Mouse (Mus musculus): Measurements from ENCODE around the gene Apoa4. TPM values are rescaled to one million over a fixed set of nuclear protein-coding genes. Genes with fewer than 3 reads are reported as not detected.

Apoa4 gene
- polyA plus RNA-seq, 1 experiment from 2014 or later: not detected

DNA sequence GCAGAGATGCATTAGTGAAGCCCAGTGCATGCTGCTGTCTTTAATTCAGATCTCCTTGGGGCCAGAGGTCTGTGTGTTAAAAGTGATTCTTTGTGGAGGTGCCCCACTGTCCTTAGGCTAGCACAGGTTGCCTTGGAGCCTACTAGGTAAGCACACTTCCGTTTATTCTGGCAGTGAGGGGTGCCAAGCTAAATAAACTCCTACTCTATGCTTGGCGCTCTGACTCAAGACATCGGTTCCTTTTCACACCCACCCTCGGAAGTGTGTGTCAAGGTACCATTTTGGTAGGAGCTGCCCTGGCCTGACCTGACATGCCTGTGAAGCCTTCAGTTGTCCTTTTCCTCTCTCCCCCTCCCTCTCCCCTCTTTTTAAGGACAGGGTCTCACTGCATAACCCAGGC lies 26.2 kb upstream of the Apoa4 start:
- no peaks in the 10 kb centered on the region for H3K27me3 ChIP-seq (ENCODE audit: insufficient read depth, poor library complexity, severe bottlenecking)
- no peak overlapping the region for H3K27ac ChIP-seq
- 93% methylated on average over 4 of the region's 4 CpGs for WGBS
- no peaks in the 10 kb centered on the region; the same call in 1 of the 2 replicates for H3K4me1 ChIP-seq (replicated peaks)
- no peak for DNase-seq (ENCODE audit: low spot score)
- H3K36me3 ChIP-seq: peaks cover 67% of the 10 kb centered on the region
- no peaks in the 10 kb centered on the region for H3K9me3 ChIP-seq
- H3K4me3 ChIP-seq: no peak overlapping the region

DNA sequence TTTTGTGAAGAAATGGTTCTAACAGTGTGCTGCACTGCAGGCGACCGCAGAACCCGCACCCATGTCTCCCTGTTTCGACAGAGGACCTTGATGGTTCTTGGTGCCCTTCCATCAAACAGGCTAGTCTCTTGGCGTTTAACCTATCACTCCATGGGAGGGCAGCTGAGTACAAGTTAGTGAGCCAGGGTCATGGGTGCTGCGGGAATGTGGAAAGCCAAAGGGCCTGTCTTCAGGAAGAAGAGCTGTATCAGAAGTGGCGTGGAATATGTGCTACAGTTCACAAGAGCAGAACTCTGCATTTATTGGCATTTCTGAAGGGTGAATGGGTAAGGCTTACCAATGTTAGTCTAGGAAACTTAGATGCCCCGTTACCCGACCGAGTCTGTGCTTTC lies 25.6 kb upstream of the Apoa4 start:
- H3K9me3 ChIP-seq: no peaks in the 10 kb centered on the region
- WGBS: 93% methylated on average over 10 of the region's 10 CpGs
- no peak overlapping the region for H3K27ac ChIP-seq
- no peak overlapping the region for H3K4me3 ChIP-seq
- H3K27me3 ChIP-seq (ENCODE audit: insufficient read depth, poor library complexity, severe bottlenecking): no peaks in the 10 kb centered on the region
- no peak for DNase-seq (ENCODE audit: low spot score)
- peaks cover 68% of the 10 kb centered on the region for H3K36me3 ChIP-seq
- H3K4me1 ChIP-seq (replicated peaks): no peaks in the 10 kb centered on the region; the same call in 1 of the 2 replicates

GRCm38 (mm10) chr9:46215338-46216322 lies 24.9 kb upstream of the Apoa4 start:
- Histone ChIP-seq H3K4me1 (replicated peaks) (no peaks in the 10 kb centered on the region; the same call in 1 of the 2 replicates), H3K27me3 (ENCODE audit: insufficient read depth, poor library complexity, severe bottlenecking) (no peaks in the 10 kb centered on the region), H3K36me3 (peaks cover 68% of the 10 kb centered on the region), H3K9me3 (no peaks in the 10 kb centered on the region), H3K27ac (0 out of 2 replicates have a peak overlapping the region, but pooled peaks have one; percentile 12), H3K4me3 (no peak overlapping the region)
- no peak for DNase-seq (ENCODE audit: low spot score)
- 85% methylated on average over 11 of the region's 11 CpGs for WGBS

GRCm38 (mm10) chr9:46216744-46217470 lies 23.6 kb upstream of the Apoa4 start:
- H3K4me3 ChIP-seq: no peak overlapping the region
- peaks cover 68% of the 10 kb centered on the region for H3K36me3 ChIP-seq
- no peaks in the 10 kb centered on the region for H3K27me3 ChIP-seq (ENCODE audit: insufficient read depth, poor library complexity, severe bottlenecking)
- WGBS: 94% methylated on average over 13 of the region's 13 CpGs
- DNase-seq (ENCODE audit: low spot score): no peak
- H3K27ac ChIP-seq: no peak overlapping the region
- no peaks in the 10 kb centered on the region for H3K9me3 ChIP-seq
- H3K4me1 ChIP-seq (replicated peaks): no peaks in the 10 kb centered on the region; the same call in 1 of the 2 replicates

GRCm38 (mm10) chr9:46218176-46218575 lies 22.3 kb upstream of the Apoa4 start:
- WGBS: 87% methylated on average over 9 of the region's 9 CpGs
- no peak overlapping the region for H3K4me3 ChIP-seq
- DNase-seq (ENCODE audit: low spot score): no peak
- peaks cover 67% of the 10 kb centered on the region for H3K36me3 ChIP-seq
- no peaks in the 10 kb centered on the region; the same call in 1 of the 2 replicates for H3K4me1 ChIP-seq (replicated peaks)
- H3K9me3 ChIP-seq: no peaks in the 10 kb centered on the region
- no peak overlapping the region for H3K27ac ChIP-seq
- H3K27me3 ChIP-seq (ENCODE audit: insufficient read depth, poor library complexity, severe bottlenecking): no peaks in the 10 kb centered on the region

DNA sequence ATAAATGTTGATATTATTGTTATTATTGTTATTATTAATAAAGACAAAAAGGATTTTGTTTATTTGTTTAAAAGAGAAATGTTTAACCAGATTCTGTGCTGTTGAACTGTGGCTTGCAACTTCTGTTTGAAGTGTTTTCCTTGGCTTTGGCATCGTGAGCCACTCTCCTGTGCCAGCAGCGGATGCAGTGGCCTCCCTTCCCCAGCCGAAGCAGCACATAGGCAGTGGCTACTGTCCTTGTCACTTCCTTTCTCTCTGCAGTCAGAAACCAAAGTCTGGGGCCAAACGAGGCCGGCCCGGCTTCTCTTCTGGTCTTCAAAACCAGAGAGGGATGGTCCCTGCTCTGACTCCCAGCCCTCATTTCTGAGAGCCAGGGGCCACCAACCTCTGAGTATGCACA lies 17.4 kb upstream of the Apoa4 start:
- Histone ChIP-seq H3K36me3 (peaks cover 46% of the 10 kb centered on the region), H3K4me3 (no peak overlapping the region), H3K27ac (no peak overlapping the region), H3K9me3 (no peaks in the 10 kb centered on the region), H3K27me3 (ENCODE audit: insufficient read depth, poor library complexity, severe bottlenecking) (no peaks in the 10 kb centered on the region), H3K4me1 (replicated peaks) (no peaks in the 10 kb centered on the region)
- no peak for DNase-seq (ENCODE audit: low spot score)
- 86% methylated on average over 6 of the region's 6 CpGs for WGBS

DNA sequence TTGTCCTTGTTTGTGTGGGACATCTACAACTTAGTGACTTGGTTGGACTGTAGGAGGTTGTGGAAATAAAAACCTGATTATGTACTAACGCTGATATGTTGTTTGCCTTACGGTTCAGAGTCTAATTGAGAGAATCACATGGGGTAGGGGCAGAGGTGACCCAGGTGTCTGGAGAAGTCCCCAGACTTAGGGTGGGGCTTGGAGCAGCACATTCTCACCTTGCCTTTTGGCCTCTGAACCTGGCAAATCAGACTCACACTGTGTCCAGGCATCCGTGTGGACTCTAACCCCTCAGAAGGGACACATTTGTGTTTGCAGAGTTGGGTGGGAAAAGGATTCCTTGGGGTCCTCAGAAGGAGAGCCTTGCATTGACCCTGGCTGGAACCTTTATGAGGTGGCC lies 16.4 kb upstream of the Apoa4 start:
- Histone ChIP-seq H3K27ac (no peak overlapping the region), H3K9me3 (no peaks in the 10 kb centered on the region), H3K4me1 (replicated peaks) (no peaks in the 10 kb centered on the region), H3K36me3 (peaks cover 45% of the 10 kb centered on the region), H3K4me3 (no peak overlapping the region), H3K27me3 (ENCODE audit: insufficient read depth, poor library complexity, severe bottlenecking) (peaks cover 9% of the 10 kb centered on the region; the same call in 1 of the 2 replicates)
- DNase-seq (ENCODE audit: low spot score): no peak
- 88% methylated on average over 3 of the region's 3 CpGs for WGBS

DNA sequence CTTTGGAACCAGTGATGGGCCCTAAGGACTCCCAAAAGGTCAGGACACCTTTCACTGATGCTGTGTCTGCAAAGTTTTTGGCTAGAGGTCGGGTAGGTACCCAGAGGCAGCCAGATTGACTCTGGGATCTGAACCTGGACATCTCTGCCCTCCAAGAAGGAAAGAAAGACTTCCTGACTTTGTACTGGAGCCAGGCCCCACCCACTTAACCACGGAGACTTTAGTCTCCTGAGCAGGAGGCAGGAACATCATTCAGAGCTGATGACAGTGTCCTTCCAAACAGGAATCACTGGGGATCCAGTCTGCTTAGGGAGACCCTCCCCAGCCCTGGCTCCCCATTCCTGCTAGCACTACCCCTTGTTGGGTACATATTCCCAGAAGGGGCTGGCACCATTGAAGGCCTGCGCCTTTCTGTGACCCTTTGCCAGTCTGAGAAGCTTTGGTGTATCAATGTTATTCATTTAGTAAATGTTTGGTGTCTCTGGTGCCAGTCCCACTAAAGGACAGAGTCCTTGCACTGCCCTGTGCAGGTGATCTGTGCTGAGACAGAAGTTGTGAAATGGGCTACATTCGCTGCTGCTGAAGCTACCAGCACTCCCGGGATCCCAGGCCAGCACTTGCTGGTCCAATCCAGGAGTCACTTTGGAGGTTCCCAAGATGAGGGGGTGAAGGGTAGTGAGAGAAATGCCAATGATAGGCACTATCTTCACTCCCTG lies 15.4 kb upstream of the Apoa4 start:
- no peak for DNase-seq (ENCODE audit: low spot score)
- H3K9me3 ChIP-seq: no peaks in the 10 kb centered on the region
- peaks cover 35% of the 10 kb centered on the region for H3K36me3 ChIP-seq
- peaks cover 12% of the 10 kb centered on the region; the same call in 1 of the 2 replicates for H3K27me3 ChIP-seq (ENCODE audit: insufficient read depth, poor library complexity, severe bottlenecking)
- 70% methylated on average over 5 of the region's 5 CpGs for WGBS
- H3K4me3 ChIP-seq: no peak overlapping the region
- no peak overlapping the region for H3K27ac ChIP-seq
- peaks cover 7% of the 10 kb centered on the region for H3K4me1 ChIP-seq (replicated peaks)

DNA sequence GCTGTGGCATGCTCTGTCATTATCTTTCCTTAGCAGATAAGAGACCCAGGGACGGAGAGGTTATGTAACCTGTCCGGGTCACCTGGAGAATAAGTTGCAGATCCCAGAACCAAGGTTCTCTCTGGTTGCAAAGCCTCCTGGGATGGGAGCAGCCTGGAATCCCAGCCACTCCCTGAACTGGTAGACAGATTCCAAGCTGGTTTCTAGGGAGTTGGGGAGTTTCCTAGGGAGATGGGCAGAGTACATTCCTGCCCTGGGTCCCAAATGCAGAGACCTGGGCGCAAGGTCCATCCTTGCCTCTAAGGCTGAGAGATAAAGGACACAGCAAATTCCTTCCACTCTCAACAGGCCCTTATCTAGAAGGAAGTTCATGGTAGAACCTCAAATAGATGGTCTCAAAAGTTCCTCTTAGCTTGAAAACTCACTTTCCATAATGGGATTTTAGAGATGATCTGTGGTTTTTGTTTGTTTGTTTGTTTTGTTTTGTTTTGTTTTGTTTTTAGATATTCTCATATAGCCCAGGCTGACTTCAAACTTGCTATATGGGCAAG lies 13.4 kb upstream of the Apoa4 start:
- DNase-seq (ENCODE audit: low spot score): no peak
- H3K4me1 ChIP-seq (replicated peaks): peaks cover 15% of the 10 kb centered on the region
- no peak overlapping the region for H3K4me3 ChIP-seq
- 93% methylated on average over 3 of the region's 3 CpGs for WGBS
- no peaks in the 10 kb centered on the region for H3K9me3 ChIP-seq
- H3K36me3 ChIP-seq: peaks cover 14% of the 10 kb centered on the region
- no peak overlapping the region for H3K27ac ChIP-seq
- H3K27me3 ChIP-seq (ENCODE audit: insufficient read depth, poor library complexity, severe bottlenecking): peaks cover 30% of the 10 kb centered on the region

DNA sequence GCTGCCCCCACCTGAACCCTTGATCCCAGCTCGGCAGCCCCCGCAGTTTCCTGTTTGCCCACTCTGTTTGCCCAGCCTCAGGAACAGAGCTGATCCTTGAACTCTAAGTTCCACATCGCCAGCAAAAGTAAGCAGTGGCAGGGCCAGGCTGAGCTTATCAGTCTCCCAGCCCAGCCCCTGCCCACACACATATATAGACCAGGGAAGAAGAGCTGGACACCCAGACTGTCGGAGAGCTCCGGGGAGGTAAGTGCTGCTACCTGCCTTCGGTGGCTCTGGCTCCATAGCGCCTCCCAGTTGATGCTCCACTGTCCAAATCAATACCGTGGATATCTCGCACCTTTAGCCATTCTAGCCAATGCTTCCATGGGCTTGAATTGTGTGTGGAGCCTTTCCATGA lies 12.0 kb upstream of the Apoa4 start, which contains the start of gene Apoa1:
Apoa1 (plus strand) TSS at position 90 of the 400 bp plus-strand sequence.
- Histone ChIP-seq H3K36me3 (peaks cover 2% of the 10 kb centered on the region), H3K4me1 (replicated peaks) (peaks cover 15% of the 10 kb centered on the region), H3K27me3 (ENCODE audit: insufficient read depth, poor library complexity, severe bottlenecking) (peaks cover 35% of the 10 kb centered on the region), H3K4me3 (no peak within 1 kb of the TSS), H3K9me3 (no peaks in the 10 kb centered on the region), H3K27ac (no peak within 1 kb of the TSS)
- 66% methylated on average over 9 of the region's 9 CpGs for WGBS
- no peak for DNase-seq (ENCODE audit: low spot score)

DNA sequence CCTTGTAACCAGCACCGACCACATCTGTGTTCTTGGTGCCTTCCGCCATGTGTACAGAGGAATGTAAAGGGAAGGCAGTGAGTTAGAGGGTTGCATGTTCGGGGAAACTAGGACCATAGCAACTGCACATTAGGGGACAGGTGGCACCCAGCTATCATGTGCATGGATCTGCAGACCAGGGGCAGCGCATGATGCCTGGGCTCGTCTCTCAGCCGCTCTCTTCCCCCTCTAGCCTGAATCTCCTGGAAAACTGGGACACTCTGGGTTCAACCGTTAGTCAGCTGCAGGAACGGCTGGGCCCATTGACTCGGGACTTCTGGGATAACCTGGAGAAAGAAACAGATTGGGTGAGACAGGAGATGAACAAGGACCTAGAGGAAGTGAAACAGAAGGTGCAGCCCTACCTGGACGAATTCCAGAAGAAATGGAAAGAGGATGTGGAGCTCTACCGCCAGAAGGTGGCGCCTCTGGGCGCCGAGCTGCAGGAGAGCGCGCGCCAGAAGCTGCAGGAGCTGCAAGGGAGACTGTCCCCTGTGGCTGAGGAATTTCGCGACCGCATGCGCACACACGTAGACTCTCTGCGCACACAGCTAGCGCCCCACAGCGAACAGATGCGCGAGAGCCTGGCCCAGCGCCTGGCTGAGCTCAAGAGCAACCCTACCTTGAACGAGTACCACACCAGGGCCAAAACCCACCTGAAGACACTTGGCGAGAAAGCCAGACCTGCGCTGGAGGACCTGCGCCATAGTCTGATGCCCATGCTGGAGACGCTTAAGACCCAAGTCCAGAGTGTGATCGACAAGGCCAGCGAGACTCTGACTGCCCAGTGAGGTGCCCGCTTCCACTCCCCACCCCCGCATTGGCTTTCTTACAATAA lies 10.7 kb upstream of the Apoa4 start:
- Histone ChIP-seq H3K27ac (peak overlapping the region; percentile 86), H3K27me3 (ENCODE audit: insufficient read depth, poor library complexity, severe bottlenecking) (peaks cover 35% of the 10 kb centered on the region), H3K4me1 (replicated peaks) (peaks cover 15% of the 10 kb centered on the region), H3K4me3 (peak overlapping the region; percentile 60), H3K9me3 (no peaks in the 10 kb centered on the region), H3K36me3 (no peaks in the 10 kb centered on the region)
- WGBS: 16% methylated on average over 37 of the region's 37 CpGs
- DNase-seq (ENCODE audit: low spot score): peak; percentile 84
